Mouse (Mus musculus): Measurements from ENCODE around the gene Olfr1031. TPM values are rescaled to one million over a fixed set of nuclear protein-coding genes. Genes with fewer than 3 reads are reported as not detected.
"Not testable (repeated sequence)": the region's sequence is repeated elsewhere in the genome, so short reads cannot be mapped to it uniquely, and the experiment has no call there.

Gene Olfr1031
- total RNA-seq (2017) = not detected in 2 replicates

DNA sequence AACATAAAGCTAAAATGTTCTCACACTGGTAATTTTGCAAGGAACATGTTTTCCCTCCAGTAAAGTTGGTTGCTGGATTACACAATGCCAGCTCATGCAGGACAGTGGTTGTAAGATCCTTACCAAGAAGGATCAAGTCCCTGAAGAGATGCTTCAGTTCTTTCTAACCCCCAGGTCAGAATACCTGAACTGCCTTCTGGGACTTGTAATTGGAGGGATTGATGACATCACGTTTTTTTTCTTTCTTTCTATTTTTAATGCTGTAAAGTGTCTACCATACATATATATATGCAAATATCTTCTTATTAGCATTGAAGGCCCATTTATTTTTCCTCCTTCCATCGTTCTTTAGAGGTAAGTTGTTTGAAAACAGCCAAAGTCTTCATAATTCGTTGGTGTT, at the start of gene Olfr1031:
TSS of gene Olfr1031 (plus strand) at position 301 of the 400 bp plus-strand sequence.
- no peak for ATAC-seq (ENCODE audit: extremely low read depth, insufficient number of reproducible peaks, low FRiP score, poor library complexity, severe bottlenecking)

DNA sequence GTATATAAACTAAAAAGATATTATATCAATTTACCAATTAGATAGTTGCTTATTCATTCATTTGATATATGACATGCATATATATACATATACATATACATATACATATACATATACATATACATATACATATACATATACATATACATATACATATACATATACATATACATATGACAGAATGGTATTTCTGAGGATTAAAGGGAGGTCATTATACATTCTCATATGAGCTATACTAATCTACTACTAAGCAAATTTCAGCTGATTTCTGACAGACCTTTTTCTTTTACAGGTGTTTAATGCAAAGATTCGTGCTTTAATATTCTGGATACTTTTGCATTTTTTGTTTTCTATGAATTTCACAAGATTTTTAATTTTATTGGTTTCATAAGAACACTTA, 40.0 kb upstream of the Olfr1031 start, which contains the start of gene Olfr1028:
TSS of gene Olfr1028 (plus strand) at position 301 of the 400 bp plus-strand sequence.
- ATAC-seq (ENCODE audit: extremely low read depth, insufficient number of reproducible peaks, low FRiP score, poor library complexity, severe bottlenecking) = no peak

DNA sequence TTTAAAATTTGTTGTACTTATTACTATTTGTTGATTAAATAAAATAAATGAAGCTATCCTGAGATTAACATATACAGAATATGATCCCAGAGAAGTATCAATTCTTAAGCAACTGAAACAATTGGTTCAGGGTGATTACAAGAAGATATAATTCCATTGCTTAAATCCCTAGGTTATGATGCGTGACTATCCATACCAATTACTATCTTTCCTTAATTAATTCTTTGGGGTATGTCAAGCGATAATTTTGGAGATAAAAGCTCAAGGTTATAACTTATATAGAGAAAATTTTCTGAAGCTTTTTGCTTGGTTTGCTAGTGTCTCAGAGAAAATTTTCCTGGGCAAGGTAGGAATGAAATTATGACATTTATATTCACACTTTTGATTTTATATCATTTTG, 16.5 kb upstream of the Olfr1031 start, which contains the start of gene Olfr1029:
TSS of gene Olfr1029 (plus strand) at position 301 of the 400 bp plus-strand sequence.
- ATAC-seq (ENCODE audit: extremely low read depth, insufficient number of reproducible peaks, low FRiP score, poor library complexity, severe bottlenecking) = no peak

GRCm38 (mm10) chr2:85978976-85979375, 11.1 kb upstream of the Olfr1031 start, which contains the start of gene Olfr1030:
Gene Olfr1030 (plus strand): TSS chr2:85979276.
- no peak for ATAC-seq (ENCODE audit: extremely low read depth, insufficient number of reproducible peaks, low FRiP score, poor library complexity, severe bottlenecking)

- ATAC-seq (ENCODE audit: extremely low read depth, insufficient number of reproducible peaks, low FRiP score, poor library complexity, severe bottlenecking) = no peak
Observed at GRCm38 (mm10) chr2:86005240-86005639, 15.1 kb downstream of the Olfr1031 start, which contains the start of gene Olfr1032. Gene Olfr1032 (plus strand): TSS chr2:86005540.

DNA sequence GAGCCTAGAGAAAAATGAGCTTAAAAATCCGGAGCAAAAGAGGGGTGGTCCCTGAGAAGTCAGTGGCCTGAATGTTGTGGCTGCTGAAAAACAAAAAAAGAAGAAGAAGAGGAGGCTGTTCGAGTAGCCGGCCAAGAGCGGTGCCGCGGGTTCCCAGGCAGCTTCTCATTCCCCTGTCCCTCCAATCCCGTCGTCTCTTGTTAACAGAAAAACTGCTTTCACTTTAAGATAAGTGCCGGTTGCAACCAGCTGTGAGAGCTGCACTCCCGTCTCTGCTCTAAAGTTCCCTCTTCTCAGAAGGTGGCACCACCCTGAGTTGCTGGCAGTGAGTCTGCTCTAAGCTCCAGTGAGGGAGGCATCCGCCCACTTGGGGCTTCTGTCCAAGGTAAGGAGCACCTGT, 30.3 kb downstream of the Olfr1031 start, which contains the start of gene Olfr1033:
TSS of gene Olfr1033 (plus strand) at position 228 of the 400 bp plus-strand sequence.
- ATAC-seq (ENCODE audit: extremely low read depth, insufficient number of reproducible peaks, low FRiP score, poor library complexity, severe bottlenecking) = not testable (repeated sequence)

- not testable (repeated sequence) for ATAC-seq (ENCODE audit: extremely low read depth, insufficient number of reproducible peaks, low FRiP score, poor library complexity, severe bottlenecking)
Observed at GRCm38 (mm10) chr2:86021518-86021917, 31.4 kb downstream of the Olfr1031 start.

Other genes starting within 250 kb of the Olfr1031 start
- not detected in 2 replicates for gene Olfr1012, start 227.5 kb upstream of the Olfr1031 start, total RNA-seq (2017)
- 0.12 TPM in 1 of 2 replicates, not detected in the other for gene Olfr1013, start 223.2 kb upstream of the Olfr1031 start, total RNA-seq (2017)
- gene Olfr1014, start 217.6 kb upstream of the Olfr1031 start, total RNA-seq (2017) = not detected in 2 replicates
- not detected in 2 replicates for gene Olfr1015, start 208.3 kb upstream of the Olfr1031 start, total RNA-seq (2017)
- gene Olfr1016, start 187.8 kb upstream of the Olfr1031 start, total RNA-seq (2017) = not detected in 2 replicates
- not detected in 2 replicates for gene Olfr1018, start 171.8 kb upstream of the Olfr1031 start, total RNA-seq (2017)
- not detected in 2 replicates for gene Olfr1019, start 144.8 kb upstream of the Olfr1031 start, total RNA-seq (2017)
- 0.23 TPM in 1 of 2 replicates, not detected in the other for gene Olfr1020, start 143.3 kb upstream of the Olfr1031 start, total RNA-seq (2017)
- not detected in 2 replicates for gene Olfr1022, start 121.7 kb upstream of the Olfr1031 start, total RNA-seq (2017)
- not detected in 2 replicates for gene Olfr1023, start 104.7 kb upstream of the Olfr1031 start, total RNA-seq (2017)
- gene Olfr1024, start 85.3 kb upstream of the Olfr1031 start, total RNA-seq (2017) = not detected in 2 replicates
- gene Olfr1025-ps1, start 75.1 kb upstream of the Olfr1031 start, total RNA-seq (2017) = not detected in 2 replicates
- gene Olfr1026, start 68.7 kb upstream of the Olfr1031 start, total RNA-seq (2017) = not detected in 2 replicates
- gene Olfr1028, start 39.9 kb upstream of the Olfr1031 start, total RNA-seq (2017) = not detected in 2 replicates
- not detected in 2 replicates for gene Olfr1029, start 16.4 kb upstream of the Olfr1031 start, total RNA-seq (2017)
- gene Olfr1030, start 11.0 kb upstream of the Olfr1031 start, total RNA-seq (2017) = not detected in 2 replicates
- not detected in 2 replicates for gene Olfr1032, start 15.2 kb downstream of the Olfr1031 start, total RNA-seq (2017)
- gene Olfr1033, start 30.3 kb downstream of the Olfr1031 start, total RNA-seq (2017) = not detected in 2 replicates
- gene Olfr1034, start 55.6 kb downstream of the Olfr1031 start, total RNA-seq (2017) = 0.12 TPM in 1 of 2 replicates, not detected in the other
- gene Olfr1036, start 83.7 kb downstream of the Olfr1031 start, total RNA-seq (2017) = not detected in 2 replicates
- not detected in 2 replicates for gene Olfr1037, start 97.1 kb downstream of the Olfr1031 start, total RNA-seq (2017)
- gene Olfr1039, start 145.6 kb downstream of the Olfr1031 start, total RNA-seq (2017) = 0.12 TPM in 1 of 2 replicates, not detected in the other
- gene Olfr1040, start 156.4 kb downstream of the Olfr1031 start, total RNA-seq (2017) = not detected in 2 replicates
- 0.12 TPM in 1 of 2 replicates, not detected in the other for gene Olfr1042, start 171.5 kb downstream of the Olfr1031 start, total RNA-seq (2017)
- not detected in 2 replicates for gene Olfr1043, start 177.2 kb downstream of the Olfr1031 start, total RNA-seq (2017)
- not detected in 2 replicates for gene Olfr1044, start 187.5 kb downstream of the Olfr1031 start, total RNA-seq (2017)
- 0.37 TPM in 1 of 2 replicates, not detected in the other for gene Olfr52, start 195.4 kb downstream of the Olfr1031 start, total RNA-seq (2017)
- not detected in 2 replicates for gene Olfr1045, start 212.7 kb downstream of the Olfr1031 start, total RNA-seq (2017)
- not detected in 2 replicates for gene Olfr1046, start 229.0 kb downstream of the Olfr1031 start, total RNA-seq (2017)
- not detected in 2 replicates for gene Olfr1047, start 241.1 kb downstream of the Olfr1031 start, total RNA-seq (2017)
- gene Olfr1048, start 250.0 kb downstream of the Olfr1031 start, total RNA-seq (2017) = not detected in 2 replicates

All from neutrophil, adult 5-6 weeks (primary cell).